Mouse (Mus musculus) neutrophil, adult 5-6 weeks (primary cell): ENCODE measurements at regions not wholly inside any gene's neighbourhood (a gene's known extent, or its start where the extent isn't known, plus 50 kb on each side); places are given as distances from the start of the nearest gene placed in this dataset.

Experiments used
- ATAC-seq: fragments of 151-379, 151-347 bp; 2 replicates; pipeline ENCODE4 v1.8.0; 2017; ENCODE audit warnings: mild to moderate bottlenecking, moderate TSS enrichment; ENCODE audit not compliant: insufficient number of reproducible peaks, poor library complexity, low FRiP score, severe bottlenecking; ENCODE audit errors: extremely low read depth

- ATAC-seq: no peak
Measured at GRCm38 (mm10) chr6:100176914-100177560, 110.2 kb downstream of the Rybp start.

DNA sequence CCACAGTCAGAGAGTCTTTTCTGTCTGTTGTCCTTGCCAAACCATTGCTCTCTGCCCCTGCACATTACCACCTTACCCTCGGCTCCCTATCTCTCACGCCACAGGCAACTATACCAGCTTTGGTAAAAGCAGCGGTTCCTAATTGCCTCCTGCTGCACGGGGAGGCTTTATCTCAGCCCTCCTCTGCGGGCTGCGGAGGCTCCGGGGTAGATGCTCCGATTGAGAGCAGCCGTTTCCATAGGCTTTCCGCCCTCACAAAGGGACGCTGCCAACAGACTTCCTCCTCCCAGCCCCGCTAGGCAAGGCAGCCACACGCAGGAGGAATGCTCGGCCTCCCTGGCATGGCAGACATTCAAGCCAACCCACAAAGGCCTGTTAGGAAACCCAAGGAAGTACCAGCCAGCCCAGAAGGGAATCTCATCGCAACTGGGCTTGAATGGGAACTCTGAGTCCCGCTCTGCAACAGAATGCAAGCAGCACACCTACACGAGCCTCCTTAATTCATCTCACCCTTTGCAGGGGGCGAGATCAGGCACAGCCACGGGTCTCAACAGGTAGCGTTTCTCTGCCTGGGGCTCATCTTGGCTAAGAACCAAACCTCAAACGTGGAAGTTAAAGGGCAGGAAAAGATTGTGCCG is 116.5 kb downstream of the Rybp start:
- no peak for ATAC-seq

DNA sequence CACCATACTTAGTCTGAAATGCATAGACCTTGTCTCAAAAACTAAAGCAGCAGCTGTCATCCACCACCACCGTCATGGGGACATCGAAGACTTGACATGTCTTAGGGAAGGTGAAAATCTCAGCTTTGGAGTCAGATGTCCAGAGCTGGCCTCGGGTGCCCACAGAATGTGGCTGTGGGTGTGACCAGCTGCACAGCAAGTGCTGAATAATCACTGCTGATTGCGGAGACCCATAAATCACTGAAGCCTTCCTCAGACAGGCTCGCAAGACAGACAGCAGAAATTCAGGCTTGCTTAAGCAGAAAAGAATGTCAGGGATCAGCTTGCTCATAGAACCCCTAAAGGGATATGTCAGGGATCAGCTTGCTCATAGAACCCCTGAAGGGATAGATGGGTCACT is 120.0 kb downstream of the Rybp start:
- no peak for ATAC-seq

GRCm38 (mm10) chr6:100165746-100166145 is 121.5 kb downstream of the Rybp start:
- ATAC-seq: no peak

DNA sequence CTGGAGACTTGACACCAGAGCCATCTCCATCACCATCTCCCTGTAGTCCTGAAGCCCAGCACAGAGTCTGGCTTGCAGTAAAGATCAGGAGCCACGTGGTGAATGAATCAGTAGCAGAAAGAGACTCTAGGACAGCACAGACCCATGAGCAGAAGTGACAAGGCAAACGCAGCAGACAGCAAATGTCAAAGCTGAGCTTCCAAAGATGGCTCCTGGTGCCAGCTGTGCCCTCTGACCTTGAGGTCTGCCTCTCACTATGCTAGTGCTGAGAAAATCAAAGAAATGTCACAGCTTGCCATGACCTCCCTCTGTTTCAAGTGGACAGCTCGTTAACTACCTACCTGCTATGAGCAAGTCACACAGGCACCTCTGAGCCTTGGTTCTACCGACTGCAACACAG is 123.1 kb downstream of the Rybp start:
- ATAC-seq: no peak

DNA sequence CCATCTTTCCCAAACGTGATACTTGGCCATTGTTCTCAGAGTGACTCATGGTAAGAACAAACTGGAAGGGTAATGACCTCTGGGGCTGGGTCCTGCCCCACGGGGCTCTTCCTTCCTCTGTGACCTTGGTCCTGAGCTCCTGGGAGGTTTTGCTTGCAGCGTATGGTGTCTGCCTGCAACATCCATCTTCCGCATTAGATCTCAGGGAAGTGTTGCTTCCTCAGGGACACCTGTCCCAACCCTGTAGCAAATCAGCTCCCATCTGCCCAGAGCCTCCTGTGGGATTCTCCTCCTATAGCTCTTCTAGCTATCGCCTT is 123.5 kb downstream of the Rybp start:
- no peak for ATAC-seq

GRCm38 (mm10) chr6:100162961-100163813 is 124.1 kb downstream of the Rybp start:
- ATAC-seq: peak; percentile 49

DNA sequence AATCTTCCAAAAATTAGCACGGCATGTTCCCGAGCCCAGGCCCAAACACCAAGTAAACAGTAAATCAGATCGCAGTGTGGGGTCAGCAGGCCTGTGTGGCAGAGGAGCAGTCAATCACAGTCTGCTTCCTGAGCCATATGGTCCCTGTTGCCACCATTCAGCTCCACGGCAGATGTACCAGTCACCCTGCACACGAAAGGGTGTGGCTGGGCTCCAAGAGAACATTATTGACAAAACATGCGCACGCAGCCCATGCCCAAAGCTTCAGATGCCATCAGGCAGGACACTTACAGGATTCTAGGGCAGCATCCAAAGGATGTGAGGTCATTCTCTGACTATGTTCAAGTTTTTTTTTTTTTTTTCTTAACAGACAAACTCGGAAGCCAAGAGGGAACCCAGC is 126.6 kb downstream of the Rybp start:
- ATAC-seq: no peak

GRCm38 (mm10) chr6:100159817-100160216 is 127.5 kb downstream of the Rybp start:
- ATAC-seq: no peak

DNA sequence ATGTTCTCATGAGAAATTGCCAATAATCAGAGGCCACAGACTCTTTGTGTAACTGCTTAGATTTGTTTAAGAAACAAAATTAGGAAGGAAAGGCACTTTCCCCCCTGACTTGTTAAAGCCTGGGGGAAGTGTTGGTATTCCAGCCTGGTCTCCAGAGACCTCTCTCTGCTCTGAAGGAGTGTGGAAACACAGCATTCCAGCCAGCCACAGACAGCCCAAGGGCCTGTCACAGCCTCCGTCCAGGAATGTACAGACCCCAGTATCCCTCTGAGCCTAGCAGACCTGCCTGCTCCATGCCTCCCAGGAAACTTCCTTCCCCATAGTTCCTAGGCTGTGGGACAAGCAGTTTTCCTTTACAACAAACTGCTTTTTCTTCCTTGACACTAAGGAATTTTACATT is 128.0 kb downstream of the Rybp start:
- ATAC-seq: no peak

DNA sequence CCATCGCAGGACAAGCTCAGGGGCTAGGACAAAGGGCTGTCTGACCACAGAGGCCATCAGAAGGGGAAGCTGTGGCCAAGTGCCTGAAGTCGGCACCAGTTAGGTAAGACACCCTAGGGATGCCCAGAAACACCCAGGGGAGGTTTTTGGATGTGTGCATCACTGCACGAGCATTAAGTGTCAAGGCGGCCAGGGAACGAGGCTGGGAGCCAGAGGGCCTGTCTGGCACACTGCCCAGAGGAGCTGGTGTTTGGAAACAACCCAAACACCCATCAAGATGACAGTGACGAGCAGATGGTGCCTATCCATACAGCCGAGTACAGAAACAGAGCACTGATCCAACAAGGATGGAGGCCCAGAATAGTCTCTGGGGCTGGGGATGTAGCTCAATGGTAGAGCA is 130.0 kb downstream of the Rybp start:
- no peak for ATAC-seq

DNA sequence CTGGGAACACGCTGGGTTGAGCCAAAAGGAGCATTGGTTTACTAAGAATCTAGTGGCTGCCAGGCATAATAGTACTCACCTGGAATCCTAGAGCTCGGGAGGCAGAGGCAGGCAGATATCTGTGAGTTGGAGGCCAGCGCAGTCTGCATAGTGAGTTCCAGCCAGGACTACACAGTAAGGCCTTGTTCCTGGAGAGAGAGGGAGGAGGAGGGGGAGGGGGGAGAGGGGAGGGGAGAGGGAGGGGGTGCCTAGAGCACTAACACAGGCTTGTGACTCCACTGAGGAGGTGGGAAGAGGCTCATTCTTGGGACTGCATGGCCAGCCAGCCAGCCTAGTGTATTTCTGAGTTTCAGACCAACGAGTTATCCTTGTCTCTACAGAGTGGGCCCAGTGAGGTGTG is 131.1 kb downstream of the Rybp start:
- no peak for ATAC-seq

GRCm38 (mm10) chr6:100155676-100156075 is 131.6 kb downstream of the Rybp start:
- no peak for ATAC-seq

- ATAC-seq: no peak
Measured at GRCm38 (mm10) chr6:100151447-100151846, 135.8 kb downstream of the Rybp start.

- ATAC-seq: no peak
Measured at GRCm38 (mm10) chr6:100150703-100151208, 136.5 kb downstream of the Rybp start.

- no peak for ATAC-seq
Measured at GRCm38 (mm10) chr6:100149458-100149852, 137.8 kb downstream of the Rybp start.

- ATAC-seq: no peak
Measured at GRCm38 (mm10) chr6:100148751-100149457, 138.4 kb downstream of the Rybp start.

DNA sequence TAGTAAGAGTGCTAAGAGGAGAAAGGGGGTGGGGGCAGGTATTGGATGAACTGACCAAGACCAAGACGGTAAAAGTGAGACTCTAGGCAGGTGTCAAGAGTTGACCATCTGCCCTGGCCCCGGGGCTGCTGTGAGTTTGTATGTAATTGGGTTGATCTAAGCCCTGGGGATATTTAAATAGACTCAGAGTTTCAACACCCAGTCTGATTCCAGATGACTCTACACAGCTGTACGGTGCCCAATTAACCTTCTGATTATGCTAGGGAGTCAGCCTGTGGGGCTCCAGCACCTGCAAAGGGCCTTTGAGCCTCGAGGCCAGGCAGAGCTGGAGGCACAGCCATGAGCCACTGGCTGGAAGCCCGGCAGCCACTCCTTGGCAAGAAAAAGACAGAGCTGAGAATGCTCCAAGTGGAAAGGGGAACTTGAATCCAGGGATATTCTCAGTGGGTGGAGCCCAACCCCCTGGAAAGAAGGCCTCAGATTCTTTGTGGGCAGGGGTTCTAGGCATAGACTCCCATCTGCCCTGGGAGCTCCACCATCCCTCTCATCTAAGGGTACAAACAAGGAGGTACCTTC is 140.8 kb downstream of the Rybp start:
- no peak for ATAC-seq

DNA sequence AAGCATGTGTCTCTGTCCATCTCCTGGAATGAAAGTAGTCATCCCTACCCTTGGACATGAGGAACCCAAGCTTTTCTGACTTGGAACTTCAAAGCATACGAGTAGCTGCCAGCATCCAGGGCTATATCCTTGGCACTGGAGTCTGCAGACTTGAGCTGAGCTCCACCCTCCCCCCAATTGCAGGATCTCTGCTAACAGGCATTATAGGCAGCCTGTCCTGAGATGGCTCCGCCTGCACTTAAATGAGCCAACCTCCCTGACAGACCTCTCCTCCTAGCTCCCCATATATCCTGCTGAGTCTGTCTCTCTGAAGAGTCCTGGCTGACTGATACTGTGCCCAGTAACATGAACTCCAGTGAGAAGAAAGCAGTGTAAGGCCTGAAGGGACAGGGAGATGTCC is 141.4 kb downstream of the Rybp start:
- no peak for ATAC-seq
